Mouse (Mus musculus) small intestine, adult 2 months (tissue): ENCODE data around the gene Hist1h2bj.

Experiments used
- CTCF ChIP-seq: fragments of 200-500 bp; IDR thresholded peaks from 2 replicates; pipeline ENCODE4 v1.5.1; 2012; ENCODE audit warnings: low read depth, mild to moderate bottlenecking, control low read depth, inconsistent platforms, low read length, moderate library complexity, mixed read lengths; ENCODE audit not compliant: insufficient replicate concordance, insufficient read length; ENCODE audit errors: extremely low read depth
- POLR2A ChIP-seq: fragments of 200-500 bp; IDR thresholded peaks from 2 replicates; pipeline ENCODE4 v1.6.1; 2012; ENCODE audit warnings: low read depth, mild to moderate bottlenecking, control low read depth, inconsistent platforms, low read length, moderate library complexity

DNA sequence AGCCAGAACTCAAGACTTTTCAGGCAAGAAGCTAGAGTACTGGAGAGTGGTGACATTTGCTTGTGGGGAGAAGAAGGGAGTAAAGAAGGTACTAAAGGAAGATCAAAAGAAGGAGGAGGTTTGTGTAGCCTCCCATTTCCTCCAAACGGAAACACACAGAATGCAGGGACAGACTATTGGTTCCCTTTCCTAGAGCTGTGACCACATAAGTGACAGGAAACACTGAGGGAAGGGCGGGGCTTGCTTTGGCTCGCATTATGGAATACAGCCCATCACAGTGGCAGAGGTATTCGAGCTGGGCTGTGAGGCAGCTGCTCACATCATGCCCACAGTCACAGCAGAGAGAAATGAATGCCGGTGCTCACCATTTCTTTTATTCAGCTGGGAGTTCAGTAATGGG, 41.2 kb upstream of the Hist1h2bj start:
- TF ChIP-seq CTCF (no peak), POLR2A (no peak)
